Mouse (Mus musculus) adrenal gland, adult 18-20 months (tissue): Measurements from ENCODE around the gene Epb41l3. TPM values are rescaled to one million over a fixed set of nuclear protein-coding genes. Genes with fewer than 3 reads are reported as not detected.

Source experiments
- total RNA-seq, 2 experiments: library from RNA; stranded (reverse); gene quantifications; 1 replicate in 1 of 2; 2 replicates in 1 of 2; pipeline ENCODE4 v1.2.3; 2021

Gene Epb41l3
- total RNA-seq, 2 experiments from 2014 or later = 16.2 to 24.2 TPM

Other genes with a start within 250 kb of the Epb41l3 start
- 1 to 10 TPM in 1 of 2 experiments, under 1 TPM in 1; 0.63 to 1.2 TPM for gene Tmem200c, start 249.1 kb upstream of the Epb41l3 start, total RNA-seq